Mouse (Mus musculus) mouse trophoblast stem cell (cell line): ENCODE measurements at regions not wholly inside any gene's neighbourhood (a gene's known extent, or its start where the extent isn't known, plus 50 kb on each side); places are given as distances from the start of the nearest gene placed in this dataset.
"Not testable (repeated sequence)": the region's sequence is repeated elsewhere in the genome, so short reads cannot be mapped to it uniquely, and the experiment has no call there.

Experiments used
- in situ Hi-C, 2 experiments: fragments of 300-500 bp; cut with MseI, MboI; formaldehyde crosslinking; loops; 2 replicates in 1 of 2; 3 replicates in 1 of 2; pipeline ENCODE4 v1.15.1; 2025

DNA sequence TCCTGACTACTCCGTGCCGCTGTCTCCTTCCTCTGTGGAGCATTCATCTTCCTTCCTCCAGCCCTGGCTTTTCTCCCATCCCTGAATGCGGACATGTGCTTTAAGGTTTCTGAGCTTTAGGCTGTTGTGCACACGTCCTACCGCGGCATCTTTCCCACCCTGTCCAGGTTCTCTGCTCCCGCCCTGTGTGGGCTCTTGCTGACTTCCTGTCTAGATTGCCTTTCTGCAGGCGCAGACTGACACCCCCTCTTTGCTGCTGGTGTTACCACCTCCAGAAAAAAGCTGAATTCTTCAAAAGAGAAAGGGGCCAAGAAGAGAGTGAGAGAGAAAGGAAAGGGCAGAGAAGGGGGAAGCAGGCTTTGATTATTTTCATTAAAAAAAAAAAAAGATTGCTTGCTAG, 167.7 kb upstream of the Klf4 start:
- in situ Hi-C loops = no loop called here

DNA sequence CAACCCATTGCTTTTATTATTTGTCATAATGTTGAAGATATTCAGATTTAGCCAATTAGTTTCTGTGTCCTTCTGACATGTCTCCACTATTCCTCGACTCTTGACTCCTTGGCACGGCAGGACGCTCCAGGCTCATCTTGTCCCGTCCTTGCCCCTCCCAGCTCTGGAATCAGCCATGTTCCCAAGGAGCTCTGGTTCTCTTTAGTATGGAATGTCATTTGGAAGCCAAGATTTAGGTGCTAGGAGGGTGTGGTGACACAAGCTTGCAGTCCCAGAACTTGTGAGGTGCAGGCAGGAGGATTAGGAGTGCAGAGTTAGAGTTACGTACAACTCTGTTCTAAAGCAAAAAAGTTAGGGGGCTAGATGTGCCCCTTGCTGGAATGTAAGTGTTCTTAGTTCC, 166.9 kb upstream of the Klf4 start:
- in situ Hi-C loops = no loop called here

DNA sequence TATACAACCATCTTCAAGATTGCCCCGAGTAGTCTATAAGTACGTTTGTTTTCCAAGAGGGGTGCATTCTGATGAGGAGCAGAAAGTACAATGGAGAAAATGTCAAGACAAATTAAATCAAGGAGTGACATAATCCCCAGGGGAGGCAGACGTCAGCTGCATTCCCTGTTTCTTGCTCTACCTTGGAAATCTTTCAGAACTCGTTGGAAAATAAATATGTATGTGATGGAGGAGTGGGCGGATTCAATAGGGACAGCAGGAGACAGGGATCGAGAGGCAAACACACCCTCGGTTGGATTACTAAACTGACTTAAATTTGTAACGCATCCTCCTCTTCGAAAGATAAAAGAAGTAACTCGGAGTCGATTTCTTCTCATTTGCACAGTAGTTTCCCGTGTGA, 164.8 kb upstream of the Klf4 start:
- in situ Hi-C loops = no loop called here

DNA sequence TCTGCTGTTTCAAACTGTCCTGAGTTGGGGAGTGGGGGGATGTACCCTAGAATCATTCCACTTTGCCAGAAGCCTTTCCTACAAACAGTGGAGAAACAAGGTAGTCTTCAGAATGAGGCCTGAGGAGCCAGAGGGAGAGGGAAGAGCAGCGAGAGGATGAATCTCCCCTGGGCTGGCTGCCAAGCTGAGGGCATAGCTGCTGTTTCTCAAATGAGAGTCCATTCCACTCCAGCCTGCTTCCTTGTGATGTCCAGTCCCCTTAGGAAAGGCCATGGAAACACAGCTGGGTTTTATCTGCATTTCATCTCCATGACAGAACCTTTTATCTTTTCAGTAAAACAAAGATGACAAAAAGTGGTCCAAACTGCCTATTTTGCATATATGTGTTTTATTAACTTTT, 164.2 kb upstream of the Klf4 start:
- in situ Hi-C loops = no loop called here

DNA sequence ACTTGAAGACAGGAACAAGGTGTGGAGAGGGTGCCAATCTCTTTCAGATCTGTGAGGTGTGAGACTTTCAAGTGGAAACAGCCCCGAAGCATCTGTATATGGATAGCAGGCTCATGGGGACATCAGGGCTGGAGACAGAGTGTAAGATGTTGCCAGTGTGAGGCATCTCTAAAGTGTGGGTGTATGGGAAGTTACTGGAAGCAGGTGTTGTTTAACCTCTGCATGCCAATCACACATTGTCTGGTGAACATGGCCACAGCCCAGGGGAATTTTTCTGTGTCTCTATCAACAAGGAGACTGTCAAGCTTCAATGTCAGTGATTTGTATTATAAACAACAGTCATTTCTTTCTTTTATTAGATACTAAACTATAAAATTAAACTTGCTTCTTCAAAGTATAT, 163.0 kb upstream of the Klf4 start:
- in situ Hi-C loops = no loop called here

DNA sequence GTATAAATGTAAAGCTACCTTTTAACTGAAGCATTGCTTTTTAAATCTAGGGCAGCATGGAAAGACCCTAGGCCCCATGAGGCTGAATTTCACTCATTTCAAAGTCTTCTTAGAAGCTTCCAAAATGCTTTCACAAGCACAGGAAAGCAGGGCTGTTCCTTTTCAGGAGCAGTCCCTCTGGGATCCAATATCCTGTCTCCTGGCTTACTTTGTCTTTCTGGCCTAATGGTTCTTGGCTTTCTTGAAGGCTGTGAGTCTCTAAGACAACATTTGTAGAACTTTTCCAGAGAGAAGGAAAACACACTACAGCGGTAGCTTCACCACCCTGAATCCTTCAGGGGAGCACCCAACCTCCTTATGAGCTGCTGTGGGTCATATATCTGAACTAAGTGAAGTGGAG, 157.2 kb upstream of the Klf4 start:
- in situ Hi-C loops = no loop called here

DNA sequence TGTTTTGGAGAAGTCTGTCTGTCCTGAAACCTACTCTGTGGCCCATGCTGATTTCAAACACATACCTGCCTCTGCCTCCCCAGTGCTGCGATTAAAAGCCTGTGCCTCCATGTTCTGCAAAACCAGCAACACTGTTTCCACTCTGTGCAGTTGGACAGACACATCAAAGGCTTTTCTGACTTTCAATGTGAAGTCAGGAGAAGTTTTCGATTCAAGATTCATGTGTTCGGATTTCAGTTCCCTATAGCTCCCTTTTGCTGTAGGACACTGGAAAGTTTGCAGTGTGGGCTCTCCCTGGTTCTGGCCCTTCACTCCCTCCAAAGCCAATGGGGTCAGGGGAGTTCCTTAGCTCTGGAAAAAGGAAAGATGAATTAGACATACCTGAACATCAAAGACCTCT, 154.5 kb upstream of the Klf4 start:
- in situ Hi-C loops = no loop called here

DNA sequence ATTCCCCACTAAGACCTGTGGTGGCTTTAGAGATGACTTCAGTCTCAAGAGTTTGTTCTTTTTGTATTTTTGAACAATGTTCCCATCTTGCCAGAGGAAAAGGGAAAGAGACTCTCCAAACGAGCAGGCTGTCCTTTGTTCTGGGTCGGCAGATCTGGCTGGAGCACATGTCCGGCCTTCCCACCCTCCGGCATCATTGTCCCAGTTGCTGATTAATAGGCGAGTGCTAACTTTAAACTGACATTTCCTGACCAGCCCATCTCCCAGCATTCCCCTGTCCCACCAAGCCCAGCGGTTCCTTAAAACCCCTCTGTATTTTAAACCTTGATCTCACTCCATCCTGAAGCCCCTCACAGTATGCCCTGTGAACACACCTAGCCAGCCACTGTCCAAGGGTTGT, 140.0 kb upstream of the Klf4 start:
- in situ Hi-C loops = no loop called here

DNA sequence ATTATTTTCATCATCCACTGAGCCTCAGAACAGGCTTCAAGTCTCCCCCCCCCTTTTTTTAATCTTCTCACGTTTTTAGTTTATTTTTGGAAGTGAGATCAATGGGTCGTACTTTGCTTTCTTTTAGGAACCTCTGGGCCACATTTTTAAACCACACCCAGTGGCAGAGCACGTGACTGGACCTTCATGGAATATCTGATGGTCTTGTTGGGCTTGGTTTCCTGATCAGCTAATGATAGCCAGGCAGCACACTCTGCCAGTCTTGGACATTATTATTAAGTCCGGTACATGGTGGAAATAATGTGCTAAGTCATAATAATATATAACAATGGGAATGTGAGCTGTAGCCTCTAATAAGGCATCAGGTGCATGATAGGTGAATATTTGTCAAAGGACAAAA, 138.0 kb upstream of the Klf4 start:
- in situ Hi-C loops = no loop called here

DNA sequence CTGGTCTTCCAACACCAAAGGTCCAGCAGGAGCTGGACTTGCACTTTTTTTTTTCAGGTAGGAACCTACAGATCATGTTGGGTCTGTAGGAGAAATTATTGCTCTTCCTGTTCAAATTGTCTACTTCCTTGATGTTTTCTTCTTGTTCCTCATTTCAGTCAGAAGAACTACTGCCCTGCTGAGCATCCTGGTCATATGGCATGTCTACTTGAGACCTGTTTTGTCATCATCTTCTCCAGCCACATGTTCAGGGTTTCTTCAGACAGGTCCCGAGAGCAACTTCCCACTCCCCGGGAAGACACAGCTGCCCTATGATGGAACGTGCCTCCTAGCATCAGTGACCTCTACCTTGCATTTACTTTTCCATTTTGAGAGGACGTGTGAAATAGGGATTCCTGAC, 132.6 kb upstream of the Klf4 start:
- in situ Hi-C loops = no loop called here

DNA sequence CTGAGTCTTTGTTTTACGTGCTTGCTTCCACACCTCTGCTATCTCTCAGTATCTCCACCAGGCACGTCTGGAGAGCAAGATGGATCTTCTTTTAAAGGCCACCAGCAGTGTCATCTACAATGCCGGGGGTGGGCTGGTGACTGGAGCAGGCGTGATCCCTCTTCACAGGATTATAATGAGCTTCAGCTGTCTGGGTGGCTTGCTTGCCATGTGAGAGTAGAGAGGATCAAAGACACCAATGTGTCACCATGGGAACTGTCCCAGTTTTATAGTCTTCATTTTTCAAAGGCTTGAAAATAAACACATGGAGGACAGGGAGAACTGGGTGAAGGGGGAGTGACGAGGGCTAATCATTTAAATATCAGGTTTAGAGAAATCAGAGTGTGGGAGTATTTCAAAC, 131.6 kb upstream of the Klf4 start:
- in situ Hi-C loops = no loop called here

DNA sequence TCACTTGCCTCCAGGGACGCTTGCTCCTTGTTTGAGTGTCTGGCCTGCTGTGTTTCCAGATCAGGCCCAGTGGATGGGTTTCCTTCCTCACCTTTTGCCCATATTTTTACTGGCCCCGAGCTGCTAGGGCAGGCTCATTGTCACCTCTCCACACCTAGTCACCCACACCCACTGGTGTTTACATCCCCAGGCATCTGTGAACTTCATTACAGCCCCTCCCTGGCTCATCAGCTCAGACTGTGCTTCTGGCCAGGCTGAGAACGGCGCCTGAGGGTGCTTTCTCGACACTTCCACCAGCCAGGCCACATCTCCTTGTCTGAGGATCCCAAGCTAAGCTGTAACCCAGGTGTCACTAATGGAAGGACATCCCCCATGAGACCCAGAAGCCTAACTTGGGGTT, 129.8 kb upstream of the Klf4 start:
- in situ Hi-C loops = no loop called here

DNA sequence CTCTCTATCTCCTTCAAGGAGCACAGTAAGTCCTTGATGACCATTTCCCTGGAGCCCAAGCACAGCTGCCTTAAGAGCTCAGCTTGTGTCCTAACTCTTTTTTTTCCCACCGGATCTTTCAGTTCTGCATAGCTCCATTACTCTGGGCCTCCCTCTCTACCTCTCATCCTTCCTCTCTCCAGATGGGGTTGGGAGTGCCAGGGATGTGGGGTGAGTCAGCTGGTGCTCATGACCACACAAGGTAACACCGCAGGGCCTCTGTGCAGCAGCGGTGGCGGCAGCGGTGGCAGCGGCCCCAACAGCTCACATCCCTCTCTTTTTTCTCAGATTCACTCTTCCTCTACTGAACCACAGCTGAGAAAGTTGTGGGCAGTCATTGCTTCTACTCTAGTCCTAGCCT, 126.6 kb upstream of the Klf4 start:
- in situ Hi-C loops = no loop called here

DNA sequence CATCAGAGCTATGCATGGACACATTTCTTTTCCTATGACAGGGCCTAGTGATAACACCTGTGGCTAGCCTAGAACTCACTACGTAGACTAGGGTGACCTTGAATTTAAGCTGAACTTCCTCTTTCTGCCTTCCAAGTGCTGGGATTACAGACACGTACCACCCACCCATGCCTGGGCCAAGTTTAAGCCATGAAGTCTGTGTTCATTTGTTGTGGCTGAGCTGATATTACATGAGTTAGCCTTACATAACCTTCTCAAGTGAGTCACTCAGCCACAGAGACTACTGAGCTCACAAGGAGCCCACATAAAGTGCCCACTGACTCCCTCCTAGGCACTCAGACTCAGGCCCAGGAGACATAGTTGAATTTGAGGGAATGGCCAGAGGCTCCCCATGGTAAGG, 123.1 kb upstream of the Klf4 start:
- in situ Hi-C loops = no loop called here

DNA sequence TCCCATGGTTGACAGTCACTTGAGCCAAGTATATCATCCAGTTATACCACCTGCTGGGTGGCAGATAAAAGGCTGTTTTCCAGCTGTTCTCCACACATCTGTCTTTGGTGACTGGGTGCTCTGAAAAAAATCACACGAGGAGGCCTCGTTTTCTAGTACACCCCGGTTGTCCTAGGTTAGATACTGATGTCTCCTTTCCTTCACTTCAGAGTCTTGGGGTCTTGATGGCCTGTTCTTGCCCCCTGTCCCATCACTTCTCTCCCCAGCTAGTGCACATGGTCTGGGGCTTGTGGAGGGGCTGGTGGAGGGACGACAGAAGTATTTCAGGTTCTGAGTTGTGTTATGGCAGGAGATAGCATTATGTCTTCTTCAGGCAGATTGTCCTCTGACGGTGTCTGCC, 120.4 kb upstream of the Klf4 start:
- in situ Hi-C loops = no loop called here

DNA sequence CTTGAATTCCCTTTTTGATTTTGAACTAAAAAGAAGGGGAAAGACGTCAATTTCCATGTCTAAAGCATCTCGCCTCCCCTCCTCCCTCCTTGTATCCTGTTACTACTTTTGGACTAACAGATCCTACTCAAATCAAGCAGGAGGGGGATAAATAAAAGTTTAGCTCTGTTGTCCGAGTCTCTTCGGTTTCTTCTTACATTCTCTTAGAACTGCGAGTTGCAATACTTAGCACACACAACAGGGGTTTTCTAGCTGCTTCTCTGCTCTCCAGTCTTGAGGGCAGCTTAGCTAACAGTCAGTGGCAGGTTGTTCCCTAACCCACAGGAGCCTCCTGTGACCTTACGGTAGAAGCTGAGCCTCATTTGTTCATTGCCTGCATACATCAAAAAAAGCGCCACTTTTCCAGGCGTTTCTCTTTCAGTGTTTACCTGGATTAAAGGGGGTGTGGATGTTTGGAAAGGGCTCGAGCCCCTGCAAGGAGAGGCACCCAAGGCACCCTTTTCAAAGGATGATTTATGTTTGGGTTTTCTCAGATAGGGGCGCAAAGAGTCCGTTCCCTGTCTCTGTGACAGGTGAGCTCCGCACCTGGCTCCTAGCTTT, 119.6 kb upstream of the Klf4 start:
- in situ Hi-C loops = no loop called here

DNA sequence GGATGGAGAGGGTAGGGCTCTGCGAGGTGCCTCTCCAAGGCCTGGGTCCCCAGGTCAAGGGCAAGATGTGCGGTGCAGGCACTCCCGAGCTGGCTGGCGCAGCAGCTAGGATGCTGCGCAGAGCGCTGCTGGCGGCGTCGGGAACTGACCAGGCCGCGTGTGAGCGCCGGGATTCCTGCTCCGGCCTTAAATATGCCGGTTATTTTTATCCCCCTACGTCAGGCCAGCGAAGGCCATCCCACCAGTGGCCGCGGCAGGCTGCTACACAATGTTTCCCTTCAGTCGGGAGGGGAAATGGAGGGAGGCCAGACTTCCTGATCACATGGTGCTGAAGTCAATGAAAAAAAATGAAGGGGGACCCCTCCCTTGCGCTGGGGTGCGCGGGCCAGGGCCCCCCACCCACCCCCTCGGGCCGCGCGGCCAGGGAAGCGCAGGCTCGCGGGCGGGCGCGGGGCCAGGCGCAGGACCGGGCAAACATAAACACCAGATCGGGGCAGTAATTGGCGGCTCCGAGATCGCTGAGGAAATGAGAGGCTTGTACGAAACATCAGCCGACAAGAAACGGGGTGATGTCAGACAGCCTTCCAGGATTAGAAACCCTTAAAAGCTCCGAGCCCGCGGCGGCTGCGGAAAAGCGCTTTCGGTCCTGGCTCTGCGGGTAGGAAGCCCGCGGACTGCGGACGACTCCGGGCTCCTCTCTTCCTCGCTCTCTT, 118.9 kb upstream of the Klf4 start:
- in situ Hi-C loops = no loop called here

DNA sequence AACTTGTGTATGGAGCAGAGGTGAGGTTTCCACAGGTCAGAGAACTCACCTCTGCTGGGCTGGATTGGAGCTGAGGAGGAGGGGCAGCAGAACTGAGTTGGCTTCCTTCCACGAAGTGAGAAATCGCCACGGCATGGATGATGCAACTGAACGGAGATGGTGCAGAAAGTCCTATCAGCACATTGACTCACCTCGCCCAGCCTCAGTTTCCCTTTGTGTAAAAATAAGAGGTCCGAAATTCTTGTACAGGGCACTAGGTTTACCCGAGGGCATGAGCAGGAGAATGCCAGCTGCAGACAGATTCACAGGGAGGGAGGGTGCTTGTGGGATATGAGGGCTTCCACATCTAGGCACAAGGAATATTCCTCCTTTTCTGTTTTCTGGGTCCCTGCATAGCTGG, 117.9 kb upstream of the Klf4 start:
- in situ Hi-C loops = no loop called here

DNA sequence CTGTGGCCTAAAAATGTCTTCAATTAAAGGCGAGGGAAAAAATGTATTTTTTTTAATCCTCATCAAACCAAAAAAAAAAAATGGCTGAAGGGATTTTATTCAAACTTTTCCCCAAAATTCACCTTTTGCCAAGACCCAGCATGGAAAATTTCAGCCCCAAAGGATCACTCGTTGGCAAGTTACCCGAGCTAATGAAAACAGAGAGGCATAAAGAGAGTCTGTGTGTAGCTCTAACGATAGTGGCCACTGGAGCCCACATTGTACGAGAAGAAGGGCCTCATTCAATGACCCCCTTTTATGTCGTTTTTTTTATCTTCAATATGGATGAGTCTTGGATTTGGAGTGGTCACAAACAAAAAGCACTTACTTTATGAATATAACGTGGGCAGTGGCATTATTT, 116.1 kb upstream of the Klf4 start:
- in situ Hi-C loops = no loop called here

DNA sequence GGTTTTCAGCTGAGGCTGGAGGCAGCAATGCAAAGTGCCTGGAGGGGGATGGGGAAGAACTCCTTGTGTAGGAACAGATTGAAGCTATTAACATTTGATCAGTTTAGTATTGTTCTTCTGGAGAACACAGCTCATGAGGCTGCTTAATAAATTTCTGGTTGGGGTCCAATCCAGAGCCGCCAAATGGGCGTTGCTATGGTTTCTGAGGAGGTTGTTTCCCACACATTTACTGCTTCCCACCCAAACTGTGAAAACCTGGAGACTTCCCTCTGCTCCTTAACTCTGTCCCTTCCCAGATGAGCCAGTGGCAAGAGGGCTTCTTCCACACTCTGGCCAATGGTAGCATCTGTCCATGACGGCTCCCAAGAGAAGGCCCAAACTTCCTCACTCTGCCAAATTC, 113.2 kb upstream of the Klf4 start:
- in situ Hi-C loops = no loop called here

DNA sequence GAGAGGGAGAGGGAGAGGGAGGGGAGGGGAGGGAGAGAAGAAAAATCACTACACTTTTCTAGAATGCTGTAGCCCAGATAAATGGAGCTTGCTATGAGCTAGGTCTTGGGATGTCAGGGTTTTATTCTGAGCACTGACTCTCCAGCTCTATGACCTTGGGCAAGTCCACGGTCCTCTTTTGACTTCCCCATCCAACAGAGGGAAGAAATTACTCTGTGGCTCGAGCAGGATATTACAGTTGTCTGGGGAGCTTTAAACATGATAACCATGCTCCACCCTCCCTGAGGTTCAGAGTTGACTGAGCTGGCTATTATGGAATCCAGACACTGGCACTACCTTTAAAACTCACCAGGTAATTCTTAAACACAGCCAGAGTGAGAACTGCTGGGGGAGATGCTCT, 112.6 kb upstream of the Klf4 start:
- in situ Hi-C loops = no loop called here

DNA sequence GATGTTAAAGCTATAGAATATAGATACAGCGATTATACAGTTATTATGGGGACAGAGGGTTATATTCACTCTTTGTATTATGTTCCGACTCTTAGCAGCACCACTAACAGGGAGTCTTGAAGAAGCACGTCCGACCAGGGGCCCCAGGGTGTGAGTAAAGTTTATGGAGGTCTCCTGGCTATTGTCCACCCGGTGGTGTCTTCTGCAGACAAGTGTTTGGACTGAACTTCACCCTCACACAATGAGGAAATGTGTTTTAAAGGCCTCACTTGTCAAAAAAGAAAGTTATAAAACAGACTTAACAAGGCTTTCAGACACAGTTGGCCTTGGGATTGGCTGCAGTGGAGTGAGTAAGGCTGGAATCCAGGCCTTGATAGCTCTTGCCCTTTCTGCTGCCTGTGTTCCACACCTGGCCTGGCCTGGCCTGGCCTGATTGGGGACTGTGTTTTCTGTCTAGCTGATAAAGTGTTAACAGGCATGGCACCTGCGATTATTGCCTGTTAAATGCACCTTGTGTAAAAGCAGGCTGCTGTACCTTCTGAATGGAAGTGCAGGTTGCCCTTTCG, 102.8 kb upstream of the Klf4 start:
- in situ Hi-C loops = no loop called here

DNA sequence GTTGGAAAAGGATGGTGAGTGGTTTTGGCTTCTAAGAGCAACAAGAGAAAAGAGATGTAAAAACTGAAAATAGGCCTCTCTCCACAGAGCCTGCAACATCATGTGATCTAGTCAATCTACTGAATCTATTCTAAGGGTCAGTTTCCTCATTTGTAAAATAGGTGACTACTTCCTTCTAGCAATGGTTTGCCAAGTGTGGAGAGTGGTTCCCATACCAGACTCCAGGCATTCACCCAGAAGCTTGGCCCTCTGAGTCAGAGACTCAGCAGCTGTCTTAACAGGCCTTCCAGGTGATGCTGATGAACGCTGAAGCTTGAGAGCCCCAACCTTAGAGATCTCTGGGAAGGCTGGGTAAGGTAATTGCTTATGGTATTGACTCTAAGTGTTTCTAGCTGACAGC, 98.9 kb upstream of the Klf4 start:
- in situ Hi-C loops = no loop called here

DNA sequence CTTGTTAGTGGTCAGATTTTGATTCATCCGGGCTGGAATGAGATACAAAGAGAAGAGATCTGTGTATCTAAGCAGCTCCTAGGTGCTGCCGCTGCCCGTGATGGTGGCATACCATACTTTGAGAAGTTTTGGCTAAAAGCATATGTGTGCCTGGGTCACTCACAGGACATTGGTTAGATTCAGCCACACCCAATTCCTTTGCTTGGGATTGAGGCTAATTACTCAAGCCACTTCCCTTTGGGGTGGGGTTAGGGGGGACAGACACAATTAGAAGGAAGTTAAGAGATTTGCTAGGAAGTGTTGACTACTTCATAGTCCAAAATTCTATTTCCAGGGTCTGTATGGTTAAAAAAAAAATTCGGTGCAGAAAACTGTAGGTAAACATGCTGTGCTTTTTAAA, 97.9 kb upstream of the Klf4 start:
- in situ Hi-C loops = not testable (repeated sequence)
